Mouse (Mus musculus): ENCODE measurements around the gene Grik3. TPM values are rescaled to one million over a fixed set of nuclear protein-coding genes. Genes with fewer than 3 reads are reported as not detected.

Grik3 gene
- polyA plus RNA-seq, 1 experiment = not detected

DNA sequence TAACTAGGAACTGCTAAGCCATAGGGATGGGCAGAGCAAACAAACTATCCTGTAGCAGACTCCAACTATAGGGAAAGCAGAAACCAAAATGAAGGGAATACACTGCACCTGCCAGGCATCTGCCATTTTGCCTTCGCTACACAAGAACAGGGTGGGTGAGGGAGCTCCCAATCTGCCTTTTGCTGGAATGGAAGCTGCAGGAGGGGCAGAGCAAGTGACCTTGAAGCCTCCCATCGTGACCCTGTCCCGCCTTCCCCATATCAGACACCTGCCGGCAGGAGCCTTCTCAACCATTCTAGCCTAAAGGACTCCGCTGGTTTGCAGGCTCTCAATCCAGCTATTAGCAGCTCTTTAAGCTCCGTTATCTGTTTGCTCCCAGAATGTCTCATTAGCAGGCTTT, 38.7 kb upstream of the Grik3 start:
- H3K27me3 ChIP-seq (ENCODE audit: control insufficient read depth, insufficient read depth, insufficient read length) = peaks cover 5% of the 10 kb centered on the region
- no peaks in the 10 kb centered on the region for H3K79me2 ChIP-seq (ENCODE audit: control insufficient read depth, insufficient read depth)
- no peak overlapping the region for H3ac ChIP-seq (ENCODE audit: control insufficient read depth, insufficient read length)
- no peak overlapping the region for H3K4me3 ChIP-seq
- H3K4me2 ChIP-seq (ENCODE audit: low read depth) = no peak overlapping the region
- TF ChIP-seq MAX (IDR thresholded peaks at IDR 0.05; ENCODE audit: low read depth) (no peak), TCF3 (IDR thresholded peaks at IDR 0.05; ENCODE audit: insufficient read length, low read depth) (no peak), USF1 (IDR thresholded peaks at IDR 0.05; ENCODE audit: low read depth) (no peak), MYOD1 (IDR thresholded peaks at IDR 0.05; ENCODE audit: control insufficient read depth in 1 of 3, insufficient read length in 2 of 3, low read depth in 2 of 3) (no peak), E2F4 (IDR thresholded peaks at IDR 0.05; ENCODE audit: insufficient read depth) (no peak), SRF (IDR thresholded peaks at IDR 0.05; ENCODE audit: control insufficient read depth, insufficient read length, low read depth) (no peak), POLR2A (IDR thresholded peaks at IDR 0.05; ENCODE audit: insufficient read length, low read depth) (no peak), TCF12 (IDR thresholded peaks at IDR 0.05; ENCODE audit: insufficient read depth, poor library complexity, severe bottlenecking) (no peak), POLR2AphosphoS2 (IDR thresholded peaks at IDR 0.05; ENCODE audit: insufficient read length, low read depth) (no peak), CEBPB (IDR thresholded peaks at IDR 0.05; ENCODE audit: insufficient read depth, poor library complexity, severe bottlenecking) (no peak), REST (IDR thresholded peaks at IDR 0.05; ENCODE audit: insufficient read depth, insufficient read length) (no peak), MYOG (IDR thresholded peaks at IDR 0.05; ENCODE audit: control insufficient read depth in 1 of 3, insufficient read depth in 1 of 3, insufficient read length in 2 of 3, low read depth in 2 of 3) (no peak)
- H3K36me3 ChIP-seq (ENCODE audit: control insufficient read depth, insufficient read depth) = no peaks in the 10 kb centered on the region

GRCm38 (mm10) chr4:125456506-125456905, 34.0 kb upstream of the Grik3 start:
- H3K36me3 ChIP-seq (ENCODE audit: control insufficient read depth, insufficient read depth) = no peaks in the 10 kb centered on the region
- H3K79me2 ChIP-seq (ENCODE audit: control insufficient read depth, insufficient read depth) = no peaks in the 10 kb centered on the region
- no peak overlapping the region for H3K4me2 ChIP-seq (ENCODE audit: low read depth)
- no peak overlapping the region for H3K4me3 ChIP-seq
- TF ChIP-seq SRF (IDR thresholded peaks at IDR 0.05; ENCODE audit: control insufficient read depth, insufficient read length, low read depth) (no peak), REST (IDR thresholded peaks at IDR 0.05; ENCODE audit: insufficient read depth, insufficient read length) (no peak), CEBPB (IDR thresholded peaks at IDR 0.05; ENCODE audit: insufficient read depth, poor library complexity, severe bottlenecking) (no peak), MAX (IDR thresholded peaks at IDR 0.05; ENCODE audit: low read depth) (no peak), E2F4 (IDR thresholded peaks at IDR 0.05; ENCODE audit: insufficient read depth) (no peak), TCF3 (IDR thresholded peaks at IDR 0.05; ENCODE audit: insufficient read length, low read depth) (no peak), POLR2AphosphoS2 (IDR thresholded peaks at IDR 0.05; ENCODE audit: insufficient read length, low read depth) (no peak), POLR2A (IDR thresholded peaks at IDR 0.05; ENCODE audit: insufficient read length, low read depth) (no peak), MYOD1 (IDR thresholded peaks at IDR 0.05; ENCODE audit: control insufficient read depth in 1 of 3, insufficient read length in 2 of 3, low read depth in 2 of 3) (no peak), TCF12 (IDR thresholded peaks at IDR 0.05; ENCODE audit: insufficient read depth, poor library complexity, severe bottlenecking) (no peak), MYOG (IDR thresholded peaks at IDR 0.05; ENCODE audit: control insufficient read depth in 1 of 3, insufficient read depth in 1 of 3, insufficient read length in 2 of 3, low read depth in 2 of 3) (no peak), USF1 (IDR thresholded peaks at IDR 0.05; ENCODE audit: low read depth) (no peak)
- H3K27me3 ChIP-seq (ENCODE audit: control insufficient read depth, insufficient read depth, insufficient read length) = peaks cover 5% of the 10 kb centered on the region
- no peak overlapping the region for H3ac ChIP-seq (ENCODE audit: control insufficient read depth, insufficient read length)

DNA sequence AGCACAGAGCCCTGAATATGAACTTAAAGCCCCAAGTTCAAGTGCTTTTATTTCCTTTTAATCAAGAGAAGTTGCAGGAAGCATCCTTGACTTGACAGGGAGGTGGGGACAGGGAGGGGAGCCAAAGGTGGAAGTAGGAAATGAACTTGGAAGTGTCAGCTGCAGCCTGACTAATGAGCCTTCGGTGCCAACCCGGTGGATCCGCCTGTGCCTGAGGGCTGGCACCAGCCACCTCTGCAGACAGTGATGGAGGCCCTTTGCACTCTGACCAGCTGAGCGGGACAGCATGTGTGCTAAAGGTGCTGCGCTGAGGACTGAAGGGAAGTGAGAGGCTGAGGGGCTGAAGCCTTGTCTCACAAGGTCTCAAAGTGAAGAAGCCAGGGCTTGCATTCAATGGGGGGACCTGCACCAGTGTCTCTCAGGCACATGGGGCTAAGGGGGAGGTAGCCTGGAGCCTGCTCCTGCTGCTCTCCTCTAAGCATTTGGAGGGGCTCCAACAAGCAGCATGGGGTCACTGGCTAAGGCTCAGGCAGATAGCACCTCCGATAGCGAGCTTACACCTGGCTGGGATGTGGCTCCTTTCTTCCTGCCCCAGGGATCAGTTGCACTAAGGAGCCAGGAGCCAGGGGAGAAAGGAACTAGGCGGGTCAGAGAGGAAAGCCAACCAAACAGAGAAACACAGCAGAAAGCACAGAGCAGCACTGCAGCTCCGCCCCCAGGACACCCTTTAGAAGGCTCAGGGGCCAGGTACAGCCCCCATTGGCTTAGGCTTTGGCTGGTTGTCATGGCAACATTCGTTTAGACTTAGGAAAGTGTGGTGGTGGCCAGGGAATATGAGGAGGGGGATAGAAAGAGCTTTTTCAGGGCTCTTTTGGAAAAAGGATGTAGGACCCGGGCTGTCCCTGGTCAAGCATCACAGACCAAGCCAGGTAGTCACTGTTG, 33.1 kb upstream of the Grik3 start:
- Histone ChIP-seq H3ac (ENCODE audit: control insufficient read depth, insufficient read length) (no peak overlapping the region), H3K79me2 (ENCODE audit: control insufficient read depth, insufficient read depth) (no peaks in the 10 kb centered on the region), H3K36me3 (ENCODE audit: control insufficient read depth, insufficient read depth) (no peaks in the 10 kb centered on the region), H3K4me3 (no peak overlapping the region), H3K4me2 (ENCODE audit: low read depth) (no peak overlapping the region), H3K27me3 (ENCODE audit: control insufficient read depth, insufficient read depth, insufficient read length) (peaks cover 5% of the 10 kb centered on the region)
- TF ChIP-seq REST (IDR thresholded peaks at IDR 0.05; ENCODE audit: insufficient read depth, insufficient read length) (no peak), TCF3 (IDR thresholded peaks at IDR 0.05; ENCODE audit: insufficient read length, low read depth) (no peak), MYOD1 (IDR thresholded peaks at IDR 0.05; ENCODE audit: control insufficient read depth in 1 of 3, insufficient read length in 2 of 3, low read depth in 2 of 3) (no peak), MAX (IDR thresholded peaks at IDR 0.05; ENCODE audit: low read depth) (no peak), MYOG (IDR thresholded peaks at IDR 0.05; ENCODE audit: control insufficient read depth in 1 of 3, insufficient read depth in 1 of 3, insufficient read length in 2 of 3, low read depth in 2 of 3) (no peak), CEBPB (IDR thresholded peaks at IDR 0.05; ENCODE audit: insufficient read depth, poor library complexity, severe bottlenecking) (no peak), POLR2AphosphoS2 (IDR thresholded peaks at IDR 0.05; ENCODE audit: insufficient read length, low read depth) (no peak), USF1 (IDR thresholded peaks at IDR 0.05; ENCODE audit: low read depth) (no peak), E2F4 (IDR thresholded peaks at IDR 0.05; ENCODE audit: insufficient read depth) (no peak), TCF12 (IDR thresholded peaks at IDR 0.05; ENCODE audit: insufficient read depth, poor library complexity, severe bottlenecking) (no peak), POLR2A (IDR thresholded peaks at IDR 0.05; ENCODE audit: insufficient read length, low read depth) (no peak), SRF (IDR thresholded peaks at IDR 0.05; ENCODE audit: control insufficient read depth, insufficient read length, low read depth) (no peak)

DNA sequence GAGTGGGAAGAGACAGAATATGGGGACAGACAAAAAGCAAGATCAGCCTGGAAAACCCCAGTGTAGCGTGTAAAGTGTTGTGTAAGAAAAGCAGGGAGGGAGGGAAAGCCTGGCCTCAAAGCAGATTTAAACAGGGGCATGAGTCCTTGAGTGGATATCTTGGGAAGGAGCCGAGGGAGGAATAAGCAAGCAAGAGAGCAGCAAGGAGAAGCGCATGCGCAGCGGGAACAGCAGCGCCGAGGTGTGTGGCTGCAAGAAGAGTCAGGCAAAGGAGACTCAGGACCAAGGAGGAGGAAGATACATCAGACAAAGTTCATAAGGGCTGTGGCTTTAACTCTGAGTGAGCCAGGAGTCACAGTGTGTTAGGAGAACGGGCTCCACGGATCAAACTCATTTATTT, 30.7 kb upstream of the Grik3 start:
- Histone ChIP-seq H3K4me2 (ENCODE audit: low read depth) (no peak overlapping the region), H3K36me3 (ENCODE audit: control insufficient read depth, insufficient read depth) (no peaks in the 10 kb centered on the region), H3K27me3 (ENCODE audit: control insufficient read depth, insufficient read depth, insufficient read length) (no peaks in the 10 kb centered on the region), H3ac (ENCODE audit: control insufficient read depth, insufficient read length) (no peak overlapping the region), H3K79me2 (ENCODE audit: control insufficient read depth, insufficient read depth) (no peaks in the 10 kb centered on the region), H3K4me3 (no peak overlapping the region)
- TF ChIP-seq E2F4 (IDR thresholded peaks at IDR 0.05; ENCODE audit: insufficient read depth) = no peak
- no peak for TF ChIP-seq MYOG (IDR thresholded peaks at IDR 0.05; ENCODE audit: control insufficient read depth in 1 of 3, insufficient read depth in 1 of 3, insufficient read length in 2 of 3, low read depth in 2 of 3)
- TF ChIP-seq USF1 (IDR thresholded peaks at IDR 0.05; ENCODE audit: low read depth) = no peak
- no peak for TF ChIP-seq CEBPB (IDR thresholded peaks at IDR 0.05; ENCODE audit: insufficient read depth, poor library complexity, severe bottlenecking)
- TF ChIP-seq SRF (IDR thresholded peaks at IDR 0.05; ENCODE audit: control insufficient read depth, insufficient read length, low read depth) = no peak
- no peak for TF ChIP-seq TCF12 (IDR thresholded peaks at IDR 0.05; ENCODE audit: insufficient read depth, poor library complexity, severe bottlenecking)
- no peak for TF ChIP-seq MAX (IDR thresholded peaks at IDR 0.05; ENCODE audit: low read depth)
